Mouse (Mus musculus): ENCODE results near the gene Abcc3. TPM values are rescaled to one million over a fixed set of nuclear protein-coding genes. Genes with fewer than 3 reads are reported as not detected.
A peak's percentile ranks its signal among the peaks of the same experiment; 100 is the strongest.

The Abcc3 gene
- polyA plus RNA-seq, 1 experiment from 2014 or later = 1.1 TPM

- no peak for ATAC-seq (replicated peaks; ENCODE audit: insufficient number of reproducible peaks, insufficient read depth, low FRiP score, low read depth)
- Histone ChIP-seq H3K4me1 (replicated peaks) (peaks cover 8% of the 10 kb centered on the region), H3K36me3 (no peaks in the 10 kb centered on the region), H3K4me3 (no peak overlapping the region), H3K27me3 (0 out of 2 replicates have a peak, but pooled peaks cover 6% of the 10 kb centered on the region), H3K9ac (no peak overlapping the region), H3K4me2 (no peak overlapping the region), H3K27ac (no peak overlapping the region), H3K9me3 (replicated peaks) (no peaks in the 10 kb centered on the region)
- WGBS = 15% methylated on average over 3 of the region's 3 CpGs
These were observed 41.7 kb downstream of the Abcc3 start for GRCm38 (mm10) chr11:94351094-94351493.

- no peak overlapping the region for H3K27ac ChIP-seq
- H3K4me2 ChIP-seq = no peak overlapping the region
- no peaks in the 10 kb centered on the region for H3K36me3 ChIP-seq
- no peak overlapping the region for H3K4me3 ChIP-seq
- ATAC-seq (replicated peaks; ENCODE audit: insufficient number of reproducible peaks, insufficient read depth, low FRiP score, low read depth) = no peak
- 26% methylated on average over 1 of the region's 1 CpGs for WGBS
- H3K4me1 ChIP-seq (replicated peaks) = peaks cover 13% of the 10 kb centered on the region
- H3K27me3 ChIP-seq = 0 out of 2 replicates have a peak, but pooled peaks cover 6% of the 10 kb centered on the region
- no peak overlapping the region for H3K9ac ChIP-seq
- no peaks in the 10 kb centered on the region for H3K9me3 ChIP-seq (replicated peaks)
These were observed 42.5 kb downstream of the Abcc3 start for GRCm38 (mm10) chr11:94350337-94350736.

GRCm38 (mm10) chr11:94349839-94350238 lies 43.0 kb downstream of the Abcc3 start:
- Histone ChIP-seq H3K9ac (no peak overlapping the region), H3K27me3 (0 out of 2 replicates have a peak, but pooled peaks cover 6% of the 10 kb centered on the region)
- ATAC-seq (replicated peaks; ENCODE audit: insufficient number of reproducible peaks, insufficient read depth, low FRiP score, low read depth) = no peak

GRCm38 (mm10) chr11:94347063-94347575 lies 45.7 kb downstream of the Abcc3 start:
- no peak overlapping the region for H3K4me2 ChIP-seq
- H3K27ac ChIP-seq = no peak overlapping the region
- H3K4me3 ChIP-seq = no peak overlapping the region
- no peaks in the 10 kb centered on the region for H3K36me3 ChIP-seq
- H3K9ac ChIP-seq = no peak overlapping the region
- no peaks in the 10 kb centered on the region for H3K9me3 ChIP-seq (replicated peaks)
- WGBS = 81% methylated on average over 7 of the region's 7 CpGs
- no peak for ATAC-seq (replicated peaks; ENCODE audit: insufficient number of reproducible peaks, insufficient read depth, low FRiP score, low read depth)
- peaks cover 28% of the 10 kb centered on the region for H3K4me1 ChIP-seq (replicated peaks)
- 0 out of 2 replicates have a peak, but pooled peaks cover 4% of the 10 kb centered on the region for H3K27me3 ChIP-seq

More at GRCm38 (mm10) chr11:94349839-94350238, 43.0 kb downstream of the Abcc3 start:
- no peaks in the 10 kb centered on the region for H3K36me3 ChIP-seq
- no peak overlapping the region for H3K27ac ChIP-seq
- WGBS = 71% methylated on average over 2 of the region's 2 CpGs
- H3K4me1 ChIP-seq (replicated peaks) = peaks cover 13% of the 10 kb centered on the region
- no peak overlapping the region for H3K4me3 ChIP-seq
- no peaks in the 10 kb centered on the region for H3K9me3 ChIP-seq (replicated peaks)
- H3K4me2 ChIP-seq = no peak overlapping the region

- Histone ChIP-seq H3K4me3 (no peak overlapping the region), H3K9ac (no peak overlapping the region), H3K27me3 (no peaks in the 10 kb centered on the region), H3K27ac (no peak overlapping the region), H3K36me3 (no peaks in the 10 kb centered on the region), H3K9me3 (replicated peaks) (no peaks in the 10 kb centered on the region), H3K4me2 (no peak overlapping the region), H3K4me1 (replicated peaks) (peaks cover 33% of the 10 kb centered on the region)
- ATAC-seq (replicated peaks; ENCODE audit: insufficient number of reproducible peaks, insufficient read depth, low FRiP score, low read depth) = peak; percentile 65; the same call in 1 of the 2 replicates
- WGBS = 26% methylated on average over 3 of the region's 3 CpGs
These were observed 46.2 kb downstream of the Abcc3 start for GRCm38 (mm10) chr11:94346611-94347010.

- WGBS = 70% methylated on average over 10 of the region's 10 CpGs
These were observed 46.9 kb downstream of the Abcc3 start for GRCm38 (mm10) chr11:94345926-94346325.

GRCm38 (mm10) chr11:94344470-94344869 lies 48.3 kb downstream of the Abcc3 start:
- WGBS = 58% methylated on average over 1 of the region's 1 CpGs
- Histone ChIP-seq H3K36me3 (peaks cover 17% of the 10 kb centered on the region), H3K4me1 (replicated peaks) (peaks cover 33% of the 10 kb centered on the region), H3K4me2 (no peak overlapping the region), H3K4me3 (no peak overlapping the region), H3K27me3 (no peaks in the 10 kb centered on the region), H3K27ac (no peak overlapping the region), H3K9me3 (replicated peaks) (no peaks in the 10 kb centered on the region), H3K9ac (no peak overlapping the region)
- ATAC-seq (replicated peaks; ENCODE audit: insufficient number of reproducible peaks, insufficient read depth, low FRiP score, low read depth) = no peak

More at GRCm38 (mm10) chr11:94345926-94346325, 46.9 kb downstream of the Abcc3 start:
- no peak for ATAC-seq (replicated peaks; ENCODE audit: insufficient number of reproducible peaks, insufficient read depth, low FRiP score, low read depth)
- Histone ChIP-seq H3K4me1 (replicated peaks) (peaks cover 33% of the 10 kb centered on the region), H3K9ac (no peak overlapping the region), H3K4me2 (no peak overlapping the region), H3K4me3 (no peak overlapping the region), H3K27ac (no peak overlapping the region), H3K9me3 (replicated peaks) (no peaks in the 10 kb centered on the region), H3K36me3 (peaks cover 4% of the 10 kb centered on the region; the same call in 1 of the 2 replicates), H3K27me3 (no peaks in the 10 kb centered on the region)

- ATAC-seq (replicated peaks; ENCODE audit: insufficient number of reproducible peaks, insufficient read depth, low FRiP score, low read depth) = no peak
- 53% methylated on average over 5 of the region's 5 CpGs for WGBS
These were observed 48.8 kb downstream of the Abcc3 start for GRCm38 (mm10) chr11:94343955-94344358.

GRCm38 (mm10) chr11:94342114-94342905 lies 50.5 kb downstream of the Abcc3 start:
- Histone ChIP-seq H3K27me3 (no peaks in the 10 kb centered on the region), H3K4me2 (no peak overlapping the region), H3K9ac (no peak overlapping the region), H3K4me1 (replicated peaks) (peaks cover 33% of the 10 kb centered on the region), H3K27ac (no peak overlapping the region), H3K36me3 (peaks cover 39% of the 10 kb centered on the region), H3K4me3 (no peak overlapping the region), H3K9me3 (replicated peaks) (no peaks in the 10 kb centered on the region)
- no peak for ATAC-seq (replicated peaks; ENCODE audit: insufficient number of reproducible peaks, insufficient read depth, low FRiP score, low read depth)
- WGBS = 39% methylated on average over 13 of the region's 13 CpGs

More at GRCm38 (mm10) chr11:94343955-94344358, 48.8 kb downstream of the Abcc3 start:
- Histone ChIP-seq H3K4me1 (replicated peaks) (peaks cover 33% of the 10 kb centered on the region), H3K4me2 (no peak overlapping the region), H3K4me3 (no peak overlapping the region), H3K9ac (no peak overlapping the region), H3K36me3 (peaks cover 23% of the 10 kb centered on the region), H3K9me3 (replicated peaks) (no peaks in the 10 kb centered on the region), H3K27ac (no peak overlapping the region), H3K27me3 (no peaks in the 10 kb centered on the region)

GRCm38 (mm10) chr11:94340948-94341933 lies 51.6 kb downstream of the Abcc3 start:
- whole genome bisulfite sequencing = 75% methylated on average over 10 of the region's 10 CpGs
- no peaks in the 10 kb centered on the region for H3K27me3 ChIP-seq
- H3K27ac ChIP-seq = no peak overlapping the region
- no peaks in the 10 kb centered on the region for H3K9me3 ChIP-seq (replicated peaks)
- H3K4me1 ChIP-seq (replicated peaks) = peaks cover 26% of the 10 kb centered on the region
- H3K9ac ChIP-seq = no peak overlapping the region
- no peak overlapping the region for H3K4me2 ChIP-seq
- ATAC-seq (replicated peaks; ENCODE audit: insufficient number of reproducible peaks, insufficient read depth, low FRiP score, low read depth) = no peak
- no peak overlapping the region for H3K4me3 ChIP-seq
- H3K36me3 ChIP-seq = peaks cover 40% of the 10 kb centered on the region
